Mouse (Mus musculus) erythroblast, embryonic 14.5 days (primary cell): Measurements from ENCODE around the gene Cacybp. TPM values are rescaled to one million over a fixed set of nuclear protein-coding genes. Genes with fewer than 3 reads are reported as not detected.

Source experiments
- H3K27me3 ChIP-seq: 2 replicates; pipeline ENCODE4 v1.6.1; 2012; ENCODE audit warnings: inconsistent platforms; ENCODE audit not compliant: control insufficient read depth
- H3K36me3 ChIP-seq: 2 replicates; pipeline ENCODE4 v1.6.1; 2012; ENCODE audit warnings: mild to moderate bottlenecking, inconsistent platforms; ENCODE audit not compliant: control insufficient read depth
- H3K4me1 ChIP-seq: 2 replicates; pipeline ENCODE4 v1.6.1; 2012; ENCODE audit warnings: inconsistent platforms; ENCODE audit not compliant: control insufficient read depth
- H3K4me3 ChIP-seq: replicated peaks from 2 replicates; pipeline ENCODE3; 2012; ENCODE audit warnings: moderate library complexity, mild to moderate bottlenecking, inconsistent platforms
- H3K9me3 ChIP-seq: 2 replicates; pipeline ENCODE4 v1.6.1; 2012; ENCODE audit warnings: low read length, inconsistent platforms, mixed read lengths; ENCODE audit not compliant: control insufficient read depth
- GATA1 ChIP-seq: IDR thresholded peaks from 2 replicates; pipeline ENCODE4 v1.6.1; 2012; ENCODE audit warnings: low read length, inconsistent platforms, mixed read lengths
- TAL1 ChIP-seq: IDR thresholded peaks from 3 replicates; pipeline ENCODE4 v1.6.1; 2012; ENCODE audit warnings: low read length, inconsistent platforms, mixed read lengths
- polyA plus RNA-seq: library from polyadenylated mRNA; stranded (reverse); fragments of >175 nt; gene quantifications from 2 replicates; pipeline ENCODE4 v1.2.3, GENCODE M21; 2012

Gene Cacybp
- polyA plus RNA-seq, 1 experiment: 6.6 TPM

DNA sequence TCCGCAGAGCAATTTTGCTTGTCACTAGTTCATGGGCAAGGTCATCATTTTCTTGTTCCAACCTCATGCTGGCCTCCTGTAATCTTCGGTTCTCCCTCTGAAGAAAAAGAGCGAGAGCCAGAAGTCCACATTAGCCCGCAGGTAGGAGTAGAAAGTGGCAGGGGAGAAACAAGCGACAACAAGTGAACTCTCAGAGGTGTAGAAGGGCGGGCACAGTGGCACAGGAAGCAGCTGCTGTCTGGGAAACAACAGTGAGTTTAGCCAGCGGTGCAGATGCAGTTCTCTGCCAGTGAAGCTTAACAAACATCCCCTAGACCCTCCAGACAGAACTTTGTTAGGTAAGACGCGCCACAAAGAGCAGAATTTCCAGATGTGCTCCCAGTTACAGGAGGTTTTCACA lies 34.8 kb upstream of the Cacybp start:
- H3K27me3 ChIP-seq: no peaks in the 10 kb centered on the region
- H3K4me3 ChIP-seq: no peak overlapping the region
- H3K4me1 ChIP-seq: no peaks in the 10 kb centered on the region
- peaks cover 2% of the 10 kb centered on the region; the same call in 1 of the 2 replicates for H3K36me3 ChIP-seq
- no peaks in the 10 kb centered on the region for H3K9me3 ChIP-seq
- TF ChIP-seq GATA1: no peak
- no peak for TF ChIP-seq TAL1

GRCm38 (mm10) chr1:160246844-160247243 lies 34.2 kb upstream of the Cacybp start:
- H3K9me3 ChIP-seq: no peaks in the 10 kb centered on the region
- no peak overlapping the region for H3K4me3 ChIP-seq
- TF ChIP-seq TAL1: no peak
- H3K36me3 ChIP-seq: peaks cover 2% of the 10 kb centered on the region; the same call in 1 of the 2 replicates
- no peaks in the 10 kb centered on the region for H3K4me1 ChIP-seq
- no peaks in the 10 kb centered on the region for H3K27me3 ChIP-seq

GRCm38 (mm10) chr1:160245954-160246353 lies 33.3 kb upstream of the Cacybp start:
- H3K9me3 ChIP-seq: no peaks in the 10 kb centered on the region
- TF ChIP-seq TAL1: no peak
- no peak for TF ChIP-seq GATA1
- peaks cover 3% of the 10 kb centered on the region for H3K36me3 ChIP-seq
- no peaks in the 10 kb centered on the region for H3K27me3 ChIP-seq
- H3K4me1 ChIP-seq: no peaks in the 10 kb centered on the region
- H3K4me3 ChIP-seq: no peak overlapping the region

DNA sequence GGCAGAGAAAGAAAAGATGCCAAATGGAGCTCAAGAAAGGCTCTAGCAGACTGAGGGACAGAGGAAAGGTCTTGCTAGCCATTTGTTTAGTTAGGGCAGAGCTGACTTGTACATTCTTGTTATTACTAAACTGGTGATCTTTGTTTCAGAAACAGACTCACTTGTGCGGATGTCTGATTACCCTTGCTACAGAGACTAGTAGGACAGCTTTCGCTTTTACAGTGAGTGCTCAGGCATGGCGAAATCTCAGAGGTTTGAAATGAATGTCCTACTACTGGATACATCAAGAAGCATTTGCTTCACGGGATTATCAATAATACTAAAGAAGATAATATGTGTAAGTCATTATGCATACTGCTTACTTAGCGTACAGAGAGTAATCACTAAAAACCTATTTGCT lies 32.0 kb upstream of the Cacybp start:
- H3K4me3 ChIP-seq: no peak overlapping the region
- peaks cover 8% of the 10 kb centered on the region for H3K36me3 ChIP-seq
- no peak for TF ChIP-seq TAL1
- no peak for TF ChIP-seq GATA1
- no peaks in the 10 kb centered on the region for H3K9me3 ChIP-seq
- no peaks in the 10 kb centered on the region for H3K4me1 ChIP-seq
- no peaks in the 10 kb centered on the region for H3K27me3 ChIP-seq

DNA sequence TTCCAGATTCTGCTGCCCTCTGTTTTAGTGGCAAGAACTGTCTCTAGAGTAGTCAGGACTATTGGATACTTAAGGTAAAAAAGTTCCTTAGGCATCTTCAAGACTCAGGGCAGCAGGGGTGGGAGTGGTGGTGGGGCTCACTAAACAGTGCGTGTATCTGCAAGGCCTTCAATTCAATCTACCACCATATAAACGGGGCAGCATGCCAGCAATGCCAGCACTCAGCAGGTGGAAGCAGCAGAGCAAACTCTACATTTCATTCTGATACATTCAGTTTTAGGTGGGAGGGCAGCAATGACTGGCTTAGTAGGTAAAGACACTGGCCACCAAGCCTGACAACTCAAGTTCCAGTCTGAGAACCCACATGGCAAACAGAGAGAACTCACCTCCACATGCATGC lies 27.4 kb upstream of the Cacybp start:
- TF ChIP-seq TAL1: no peak
- TF ChIP-seq GATA1: no peak
- peaks cover 14% of the 10 kb centered on the region for H3K36me3 ChIP-seq
- H3K4me1 ChIP-seq: no peaks in the 10 kb centered on the region
- no peaks in the 10 kb centered on the region for H3K9me3 ChIP-seq
- H3K4me3 ChIP-seq: no peak overlapping the region
- H3K27me3 ChIP-seq: no peaks in the 10 kb centered on the region

GRCm38 (mm10) chr1:160238852-160239443 lies 26.3 kb upstream of the Cacybp start:
- no peaks in the 10 kb centered on the region for H3K4me1 ChIP-seq

DNA sequence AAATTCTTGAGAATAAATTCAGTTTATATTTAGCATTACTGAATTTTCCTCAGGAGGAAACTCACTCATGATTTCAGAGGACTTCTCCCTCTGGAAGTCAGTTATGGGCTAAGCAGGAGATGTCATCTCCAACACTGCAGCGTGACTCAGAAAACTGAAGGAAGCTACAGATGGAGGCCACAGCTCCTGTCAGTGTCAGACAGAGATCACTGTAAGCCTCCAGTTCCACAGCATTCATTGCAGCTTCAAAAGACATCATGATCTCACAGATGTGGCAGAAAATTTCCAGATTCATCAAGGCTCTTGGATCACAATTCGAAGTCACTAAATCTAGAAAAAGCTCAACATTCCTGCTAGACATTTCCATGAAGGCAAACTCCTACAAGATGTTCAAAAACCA lies 25.3 kb upstream of the Cacybp start:
- Histone ChIP-seq H3K4me1 (no peaks in the 10 kb centered on the region), H3K36me3 (peaks cover 14% of the 10 kb centered on the region), H3K9me3 (no peaks in the 10 kb centered on the region), H3K27me3 (no peaks in the 10 kb centered on the region), H3K4me3 (no peak overlapping the region)
- TF ChIP-seq GATA1 (no peak), TAL1 (no peak)

More at GRCm38 (mm10) chr1:160238852-160239443, 26.3 kb upstream of the Cacybp start:
- H3K36me3 ChIP-seq: peaks cover 14% of the 10 kb centered on the region
- no peaks in the 10 kb centered on the region for H3K9me3 ChIP-seq
- H3K4me3 ChIP-seq: no peak overlapping the region
- no peaks in the 10 kb centered on the region for H3K27me3 ChIP-seq
- no peak for TF ChIP-seq GATA1
- TF ChIP-seq TAL1: no peak

GRCm38 (mm10) chr1:160233921-160234320 lies 21.2 kb upstream of the Cacybp start:
- TF ChIP-seq GATA1 (no peak), TAL1 (no peak)
- Histone ChIP-seq H3K4me1 (peaks cover 2% of the 10 kb centered on the region; the same call in 1 of the 2 replicates), H3K9me3 (no peaks in the 10 kb centered on the region), H3K4me3 (no peak overlapping the region), H3K36me3 (peaks cover 10% of the 10 kb centered on the region), H3K27me3 (no peaks in the 10 kb centered on the region)

DNA sequence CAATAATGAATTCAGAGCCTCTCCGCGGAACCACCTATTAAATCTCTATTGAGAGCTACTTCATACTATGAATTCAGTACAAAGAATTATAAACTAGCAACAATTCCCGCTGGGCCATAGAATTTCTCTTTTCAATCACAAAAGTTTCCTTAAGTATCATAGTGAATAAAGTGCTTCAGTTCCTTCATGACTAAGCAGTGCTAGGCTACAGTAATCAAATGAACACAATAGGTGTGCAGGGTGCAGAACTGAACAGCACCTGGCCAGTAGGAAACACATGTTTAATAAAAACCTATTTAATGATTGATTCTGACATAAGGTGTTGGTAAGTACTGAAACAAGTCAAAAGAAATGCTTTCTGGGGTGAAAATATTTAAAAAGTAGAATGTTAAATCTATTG lies 19.4 kb upstream of the Cacybp start:
- no peak overlapping the region for H3K4me3 ChIP-seq

DNA sequence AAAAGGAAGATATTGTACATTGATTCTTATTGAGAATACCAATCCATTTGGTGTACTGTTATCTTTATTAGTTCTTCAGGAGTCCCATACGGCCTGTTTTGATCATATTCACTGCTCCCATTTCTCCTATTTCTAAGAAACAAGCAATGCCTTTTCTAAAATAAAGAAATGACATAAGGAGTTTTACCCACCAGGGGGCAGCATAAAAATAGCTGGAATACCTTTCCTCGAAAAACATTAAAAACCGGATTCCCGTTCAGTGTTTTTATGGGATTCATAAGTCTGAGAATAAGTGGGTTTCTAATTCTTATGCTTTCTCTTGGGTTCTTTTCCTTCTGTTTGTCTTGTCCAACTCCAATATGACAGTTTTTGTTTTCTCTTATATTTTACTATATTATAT lies 18.3 kb upstream of the Cacybp start:
- Histone ChIP-seq H3K4me1 (peaks cover 8% of the 10 kb centered on the region), H3K4me3 (no peak overlapping the region), H3K9me3 (no peaks in the 10 kb centered on the region), H3K27me3 (no peaks in the 10 kb centered on the region), H3K36me3 (peaks cover 10% of the 10 kb centered on the region)
- TF ChIP-seq GATA1 (no peak), TAL1 (no peak)

More for the DNA sequence above, 19.4 kb upstream of the Cacybp start:
- no peaks in the 10 kb centered on the region for H3K27me3 ChIP-seq
- no peak for TF ChIP-seq GATA1
- peaks cover 8% of the 10 kb centered on the region for H3K4me1 ChIP-seq
- peaks cover 6% of the 10 kb centered on the region for H3K36me3 ChIP-seq
- H3K9me3 ChIP-seq: no peaks in the 10 kb centered on the region
